Mouse (Mus musculus) lung, embryonic 14.5 days (tissue): ENCODE measurements at regions not wholly inside any gene's neighbourhood (a gene's known extent, or its start where the extent isn't known, plus 50 kb on each side); places are given as distances from the start of the nearest gene placed in this dataset.

Source experiments
- ATAC-seq: fragments of 200-750 bp; cut with Nextera tagmentation; 2 replicates; pipeline ENCODE4 v1.8.0; 2017; ENCODE audit warnings: mild to moderate bottlenecking, moderate TSS enrichment, moderate library complexity; ENCODE audit not compliant: insufficient read depth
- DNase-seq: peaks from one replicate; pipeline ENCODE4 v3.0.0-alpha.2; 2015
- H3K27ac ChIP-seq: fragments of 300-500 bp; sonication (generic); 2 replicates; pipeline ENCODE4 v1.5.1; 2014; ENCODE audit warnings: low read depth, mild to moderate bottlenecking, moderate library complexity
- H3K27me3 ChIP-seq: fragments of 300-500 bp; sonication (generic); 2 replicates; pipeline ENCODE4 v1.6.1; 2014; ENCODE audit warnings: low read length, control low read depth; ENCODE audit not compliant: insufficient read depth
- H3K36me3 ChIP-seq: fragments of 300-500 bp; sonication (generic); 2 replicates; pipeline ENCODE4 v1.6.1; 2014; ENCODE audit warnings: control low read depth; ENCODE audit not compliant: insufficient read depth
- H3K4me1 ChIP-seq: fragments of 300-500 bp; sonication (generic); 2 replicates; pipeline ENCODE4 v1.6.1; 2014; ENCODE audit warnings: antibody characterized with exemption, control low read depth; ENCODE audit not compliant: insufficient read depth
- H3K4me2 ChIP-seq: fragments of 300-500 bp; sonication (generic); 2 replicates; pipeline ENCODE4 v1.6.1; 2014; ENCODE audit warnings: mild to moderate bottlenecking
- H3K4me3 ChIP-seq: fragments of 300-500 bp; sonication (generic); 2 replicates; pipeline ENCODE4 v1.5.1; 2014; ENCODE audit warnings: low read depth, low read length
- H3K9ac ChIP-seq: fragments of 300-500 bp; sonication (generic); 2 replicates; pipeline ENCODE4 v1.6.1; 2014
- H3K9me3 ChIP-seq: fragments of 300-500 bp; sonication (generic); 2 replicates; pipeline ENCODE4 v1.6.1; 2016; ENCODE audit warnings: low read depth, low read length, control low read depth
- CTCF ChIP-seq: IDR thresholded peaks from 2 replicates; pipeline ENCODE4 v1.5.1; 2016; ENCODE audit warnings: antibody characterized with exemption, low read depth
- WGBS: fragments of 180-500 bp; shearing (Covaris S2); extraction: QIAGEN DNeasy Blood & Tissue Kit; methylation state at CpG from one replicate; pipeline ENCODE4 v1.1.7; 2014; 5-methylcytosine and 5-hydroxymethylcytosine counted together

- Histone ChIP-seq H3K4me3 (no peak overlapping the region), H3K27me3 (no peaks in the 10 kb centered on the region), H3K4me2 (no peak overlapping the region), H3K4me1 (no peaks in the 10 kb centered on the region), H3K27ac (no peak overlapping the region), H3K36me3 (no peaks in the 10 kb centered on the region), H3K9ac (no peak overlapping the region), H3K9me3 (no peaks in the 10 kb centered on the region)
- WGBS = 69% methylated on average over 3 of the region's 3 CpGs
- DNase-seq (no peak), ATAC-seq (no peak)
- no peak for TF ChIP-seq CTCF
Observed at GRCm38 (mm10) chr17:79236244-79236781, 118.6 kb downstream of the Cdc42ep3 start.

- ATAC-seq (no peak), DNase-seq (peak; percentile 47)
- no peaks in the 10 kb centered on the region for H3K9me3 ChIP-seq
- H3K4me3 ChIP-seq = no peak overlapping the region
- 61% methylated on average over 25 of the region's 25 CpGs for WGBS
- no peak for TF ChIP-seq CTCF
- no peaks in the 10 kb centered on the region for H3K27me3 ChIP-seq
- no peak overlapping the region for H3K4me2 ChIP-seq
- H3K27ac ChIP-seq = no peak overlapping the region
- H3K36me3 ChIP-seq = no peaks in the 10 kb centered on the region
- no peak overlapping the region for H3K9ac ChIP-seq
- H3K4me1 ChIP-seq = no peaks in the 10 kb centered on the region
Observed at GRCm38 (mm10) chr17:79230653-79231489, 124.0 kb downstream of the Cdc42ep3 start.

- DNase-seq = no peak
- H3K4me2 ChIP-seq = no peak overlapping the region
- H3K4me1 ChIP-seq = no peaks in the 10 kb centered on the region
- TF ChIP-seq CTCF = peak; percentile 41
- ATAC-seq = no peak
- H3K9me3 ChIP-seq = peaks cover 7% of the 10 kb centered on the region; the same call in 1 of the 2 replicates
- 96% methylated on average over 1 of the region's 1 CpGs for WGBS
- H3K36me3 ChIP-seq = no peaks in the 10 kb centered on the region
- no peaks in the 10 kb centered on the region for H3K27me3 ChIP-seq
- H3K27ac ChIP-seq = no peak overlapping the region
- no peak overlapping the region for H3K4me3 ChIP-seq
- no peak overlapping the region for H3K9ac ChIP-seq
Observed at GRCm38 (mm10) chr17:79206563-79206962, 148.3 kb downstream of the Cdc42ep3 start.

- no peak overlapping the region for H3K4me3 ChIP-seq
- no peak overlapping the region for H3K27ac ChIP-seq
- ATAC-seq (no peak), DNase-seq (no peak)
- no peaks in the 10 kb centered on the region for H3K4me1 ChIP-seq
- no peak overlapping the region for H3K4me2 ChIP-seq
- no peak overlapping the region for H3K9ac ChIP-seq
- TF ChIP-seq CTCF = no peak
- WGBS = 90% methylated on average over 4 of the region's 4 CpGs
- H3K36me3 ChIP-seq = no peaks in the 10 kb centered on the region
- H3K9me3 ChIP-seq = peaks cover 7% of the 10 kb centered on the region; the same call in 1 of the 2 replicates
- H3K27me3 ChIP-seq = no peaks in the 10 kb centered on the region
Observed at GRCm38 (mm10) chr17:79206111-79206510, 148.8 kb downstream of the Cdc42ep3 start.

- 57% methylated on average over 9 of the region's 9 CpGs for whole genome bisulfite sequencing
- no peak overlapping the region for H3K27ac ChIP-seq
- H3K4me3 ChIP-seq = no peak overlapping the region
- no peaks in the 10 kb centered on the region for H3K27me3 ChIP-seq
- H3K4me1 ChIP-seq = no peaks in the 10 kb centered on the region
- no peaks in the 10 kb centered on the region for H3K36me3 ChIP-seq
- ATAC-seq (no peak), DNase-seq (no peak)
- TF ChIP-seq CTCF = no peak
- H3K9me3 ChIP-seq = peaks cover 9% of the 10 kb centered on the region; the same call in 1 of the 2 replicates
- H3K9ac ChIP-seq = no peak overlapping the region
- H3K4me2 ChIP-seq = no peak overlapping the region
Observed at GRCm38 (mm10) chr17:79199814-79200491, 148.2 kb downstream of the Qpct start.

- Histone ChIP-seq H3K4me2 (no peak overlapping the region), H3K27ac (no peak overlapping the region), H3K4me1 (no peaks in the 10 kb centered on the region), H3K9me3 (peaks cover 3% of the 10 kb centered on the region; the same call in 1 of the 2 replicates), H3K36me3 (no peaks in the 10 kb centered on the region), H3K4me3 (no peak overlapping the region), H3K9ac (no peak overlapping the region), H3K27me3 (no peaks in the 10 kb centered on the region)
- DNase-seq (peak; percentile 69), ATAC-seq (peak; percentile 47; the same call in 1 of the 2 replicates)
- 38% methylated on average over 5 of the region's 5 CpGs for WGBS
- TF ChIP-seq CTCF = no peak
Observed at GRCm38 (mm10) chr17:79191871-79192373, 140.2 kb downstream of the Qpct start.

- H3K9ac ChIP-seq = no peak overlapping the region
- no peak for DNase-seq
- TF ChIP-seq CTCF = no peak
Observed at GRCm38 (mm10) chr17:79188282-79188681, 136.6 kb downstream of the Qpct start.

More at GRCm38 (mm10) chr17:79188282-79188681, 136.6 kb downstream of the Qpct start:
- Histone ChIP-seq H3K9me3 (no peaks in the 10 kb centered on the region), H3K4me1 (no peaks in the 10 kb centered on the region), H3K27me3 (no peaks in the 10 kb centered on the region), H3K36me3 (no peaks in the 10 kb centered on the region), H3K27ac (no peak overlapping the region), H3K4me2 (no peak overlapping the region), H3K4me3 (no peak overlapping the region)
- WGBS = 78% methylated on average over 7 of the region's 7 CpGs
- ATAC-seq = no peak
